Mouse (Mus musculus): ENCODE measurements at regions not wholly inside any gene's neighbourhood (a gene's known extent, or its start where the extent isn't known, plus 50 kb on each side); places are given as distances from the start of the nearest gene placed in this dataset.
A peak's percentile ranks its signal among the peaks of the same experiment; 100 is the strongest.

GRCm38 (mm10) chr12:51128274-51128673 lies 219.6 kb upstream of the G2e3 start:
- no peak overlapping the region for H3K9ac ChIP-seq
- ATAC-seq (ENCODE audit: insufficient read depth) (no peak), DNase-seq (no peak)
- H3K4me2 ChIP-seq, result no peak overlapping the region
- H3K27me3 ChIP-seq (ENCODE audit: insufficient read depth, low read length), result no peaks in the 10 kb centered on the region
- H3K36me3 ChIP-seq (ENCODE audit: insufficient read depth), result no peaks in the 10 kb centered on the region
- no peak for TF ChIP-seq CTCF (IDR thresholded peaks at IDR 0.05; ENCODE audit: low read depth)
- H3K4me1 ChIP-seq (ENCODE audit: insufficient read depth), result no peaks in the 10 kb centered on the region
- H3K4me3 ChIP-seq (ENCODE audit: low read depth, low read length), result no peak overlapping the region
- H3K27ac ChIP-seq (ENCODE audit: low read depth), result no peak overlapping the region
- H3K9me3 ChIP-seq (ENCODE audit: low read depth, low read length), result no peaks in the 10 kb centered on the region

GRCm38 (mm10) chr12:51118781-51119180 lies 229.1 kb upstream of the G2e3 start:
- ATAC-seq (ENCODE audit: insufficient read depth), result no peak
- WGBS, result 89% methylated on average over 10 of the region's 10 CpGs

GRCm38 (mm10) chr12:51118021-51118694 lies 229.7 kb upstream of the G2e3 start:
- ATAC-seq (ENCODE audit: insufficient read depth) (no peak), DNase-seq (no peak)
- H3K36me3 ChIP-seq (ENCODE audit: insufficient read depth), result no peaks in the 10 kb centered on the region
- no peaks in the 10 kb centered on the region for H3K4me1 ChIP-seq (ENCODE audit: insufficient read depth)
- WGBS, result 79% methylated on average over 14 of the region's 14 CpGs
- no peak overlapping the region for H3K27ac ChIP-seq (ENCODE audit: low read depth)
- no peaks in the 10 kb centered on the region for H3K27me3 ChIP-seq (ENCODE audit: insufficient read depth, low read length)
- H3K4me3 ChIP-seq (ENCODE audit: low read depth, low read length), result no peak overlapping the region
- no peak overlapping the region for H3K9ac ChIP-seq
- no peaks in the 10 kb centered on the region for H3K9me3 ChIP-seq (ENCODE audit: low read depth, low read length)
- TF ChIP-seq CTCF (IDR thresholded peaks at IDR 0.05; ENCODE audit: low read depth), result no peak
- no peak overlapping the region for H3K4me2 ChIP-seq

More at GRCm38 (mm10) chr12:51118781-51119180, 229.1 kb upstream of the G2e3 start:
- TF ChIP-seq CTCF (IDR thresholded peaks at IDR 0.05; ENCODE audit: low read depth), result no peak
- Histone ChIP-seq H3K4me2 (no peak overlapping the region), H3K9ac (no peak overlapping the region), H3K27ac (ENCODE audit: low read depth) (no peak overlapping the region), H3K36me3 (ENCODE audit: insufficient read depth) (no peaks in the 10 kb centered on the region), H3K4me1 (ENCODE audit: insufficient read depth) (no peaks in the 10 kb centered on the region), H3K27me3 (ENCODE audit: insufficient read depth, low read length) (no peaks in the 10 kb centered on the region), H3K4me3 (ENCODE audit: low read depth, low read length) (no peak overlapping the region), H3K9me3 (ENCODE audit: low read depth, low read length) (no peaks in the 10 kb centered on the region)
- DNase-seq, result no peak

- no peaks in the 10 kb centered on the region for H3K4me1 ChIP-seq (ENCODE audit: insufficient read depth)
- no peaks in the 10 kb centered on the region for H3K9me3 ChIP-seq (ENCODE audit: low read depth, low read length)
- H3K4me3 ChIP-seq (ENCODE audit: low read depth, low read length), result no peak overlapping the region
- no peak for DNase-seq
- no peak overlapping the region for H3K9ac ChIP-seq
- H3K4me2 ChIP-seq, result no peak overlapping the region
- no peaks in the 10 kb centered on the region for H3K36me3 ChIP-seq (ENCODE audit: insufficient read depth)
- H3K27ac ChIP-seq (ENCODE audit: low read depth), result no peak overlapping the region
- 65% methylated on average over 8 of the region's 8 CpGs for WGBS
- TF ChIP-seq CTCF (IDR thresholded peaks at IDR 0.05; ENCODE audit: low read depth), result no peak
- no peaks in the 10 kb centered on the region for H3K27me3 ChIP-seq (ENCODE audit: insufficient read depth, low read length)
- ATAC-seq (ENCODE audit: insufficient read depth), result no peak
Observed at GRCm38 (mm10) chr12:51117436-51118020, 230.3 kb upstream of the G2e3 start.

- Histone ChIP-seq H3K27me3 (ENCODE audit: insufficient read depth, low read length) (no peaks in the 10 kb centered on the region), H3K4me1 (ENCODE audit: insufficient read depth) (no peaks in the 10 kb centered on the region), H3K4me2 (no peak overlapping the region), H3K9ac (no peak overlapping the region), H3K4me3 (ENCODE audit: low read depth, low read length) (no peak overlapping the region), H3K9me3 (ENCODE audit: low read depth, low read length) (no peaks in the 10 kb centered on the region), H3K27ac (ENCODE audit: low read depth) (no peak overlapping the region), H3K36me3 (ENCODE audit: insufficient read depth) (no peaks in the 10 kb centered on the region)
- peak; percentile 79; the same call in 1 of the 2 replicates for ATAC-seq (ENCODE audit: insufficient read depth)
- WGBS, result 24% methylated on average over 4 of the region's 4 CpGs
- peak; percentile 77 for DNase-seq
- TF ChIP-seq CTCF (IDR thresholded peaks at IDR 0.05; ENCODE audit: low read depth), result no peak
Observed at GRCm38 (mm10) chr12:51111811-51112210, 236.1 kb upstream of the G2e3 start.

GRCm38 (mm10) chr12:51108044-51108443 lies 239.8 kb upstream of the G2e3 start:
- Histone ChIP-seq H3K27ac (ENCODE audit: low read depth) (no peak overlapping the region), H3K4me2 (no peak overlapping the region), H3K9me3 (ENCODE audit: low read depth, low read length) (no peaks in the 10 kb centered on the region), H3K4me1 (ENCODE audit: insufficient read depth) (no peaks in the 10 kb centered on the region), H3K9ac (no peak overlapping the region), H3K4me3 (ENCODE audit: low read depth, low read length) (no peak overlapping the region), H3K36me3 (ENCODE audit: insufficient read depth) (no peaks in the 10 kb centered on the region), H3K27me3 (ENCODE audit: insufficient read depth, low read length) (no peaks in the 10 kb centered on the region)
- WGBS, result 47% methylated on average over 5 of the region's 5 CpGs
- peak; percentile 57 for ATAC-seq (ENCODE audit: insufficient read depth)
- peak; percentile 78 for DNase-seq
- no peak for TF ChIP-seq CTCF (IDR thresholded peaks at IDR 0.05; ENCODE audit: low read depth)

- ATAC-seq (ENCODE audit: insufficient read depth), result no peak
- no peaks in the 10 kb centered on the region for H3K4me1 ChIP-seq (ENCODE audit: insufficient read depth)
Observed at GRCm38 (mm10) chr12:51103541-51104042, 244.3 kb upstream of the G2e3 start.

More at GRCm38 (mm10) chr12:51103541-51104042, 244.3 kb upstream of the G2e3 start:
- Histone ChIP-seq H3K9me3 (ENCODE audit: low read depth, low read length) (no peaks in the 10 kb centered on the region), H3K27me3 (ENCODE audit: insufficient read depth, low read length) (no peaks in the 10 kb centered on the region), H3K27ac (ENCODE audit: low read depth) (no peak overlapping the region), H3K4me2 (no peak overlapping the region), H3K9ac (no peak overlapping the region), H3K36me3 (ENCODE audit: insufficient read depth) (no peaks in the 10 kb centered on the region), H3K4me3 (ENCODE audit: low read depth, low read length) (no peak overlapping the region)
- peak; percentile 65 for DNase-seq
- TF ChIP-seq CTCF (IDR thresholded peaks at IDR 0.05; ENCODE audit: low read depth), result no peak
- WGBS, result 46% methylated on average over 4 of the region's 4 CpGs

Data from lung, embryonic 14.5 days (tissue).